Mouse (Mus musculus): ENCODE measurements around the gene Smyd3.

Gene Smyd3

GRCm38 (mm10) chr1:179025169-179025568 is 492.7 kb downstream of the Smyd3 start:
- DNase-seq (ENCODE audit: low spot score) = no peak

GRCm38 (mm10) chr1:179023486-179023885 is 494.4 kb downstream of the Smyd3 start:
- DNase-seq (ENCODE audit: low spot score) = no peak

GRCm38 (mm10) chr1:179017428-179017827 is 500.4 kb downstream of the Smyd3 start:
- DNase-seq (ENCODE audit: low spot score) = no peak

- DNase-seq (ENCODE audit: low spot score) = no peak
Measured at GRCm38 (mm10) chr1:179013021-179013420, 504.8 kb downstream of the Smyd3 start.

GRCm38 (mm10) chr1:179012273-179012672 is 505.6 kb downstream of the Smyd3 start:
- peak; percentile 22 for DNase-seq (ENCODE audit: low spot score)

GRCm38 (mm10) chr1:179010756-179011155 is 507.1 kb downstream of the Smyd3 start:
- DNase-seq (ENCODE audit: low spot score) = no peak

- no peak for DNase-seq (ENCODE audit: low spot score)
Measured at GRCm38 (mm10) chr1:179009911-179010310, 507.9 kb downstream of the Smyd3 start.

- DNase-seq (ENCODE audit: low spot score) = no peak
Measured at GRCm38 (mm10) chr1:179004133-179004866, 513.5 kb downstream of the Smyd3 start.

GRCm38 (mm10) chr1:179003406-179004132 is 514.3 kb downstream of the Smyd3 start:
- DNase-seq (ENCODE audit: low spot score) = no peak

GRCm38 (mm10) chr1:178999876-179000528 is 517.8 kb downstream of the Smyd3 start:
- no peak for DNase-seq (ENCODE audit: low spot score)

- no peak for DNase-seq (ENCODE audit: low spot score)
Measured at GRCm38 (mm10) chr1:178997870-178998269, 520.0 kb downstream of the Smyd3 start.

GRCm38 (mm10) chr1:178994263-178994662 is 523.6 kb downstream of the Smyd3 start:
- DNase-seq (ENCODE audit: low spot score) = no peak

GRCm38 (mm10) chr1:178992503-178992902 is 525.3 kb downstream of the Smyd3 start:
- no peak for DNase-seq (ENCODE audit: low spot score)

GRCm38 (mm10) chr1:178991470-178991869 is 526.4 kb downstream of the Smyd3 start:
- DNase-seq (ENCODE audit: low spot score) = no peak

- no peak for DNase-seq (ENCODE audit: low spot score)
Measured at GRCm38 (mm10) chr1:178991045-178991444, 526.8 kb downstream of the Smyd3 start.

GRCm38 (mm10) chr1:178989485-178989884 is 528.4 kb downstream of the Smyd3 start:
- no peak for DNase-seq (ENCODE audit: low spot score)

- DNase-seq (ENCODE audit: low spot score) = no peak
Measured at GRCm38 (mm10) chr1:178988176-178988575, 529.7 kb downstream of the Smyd3 start.

- no peak for DNase-seq (ENCODE audit: low spot score)
Measured at GRCm38 (mm10) chr1:178981641-178982040, 536.2 kb downstream of the Smyd3 start.

- no peak for DNase-seq (ENCODE audit: low spot score)
Measured at GRCm38 (mm10) chr1:178980185-178980584, 537.7 kb downstream of the Smyd3 start.

GRCm38 (mm10) chr1:178978617-178979245 is 539.1 kb downstream of the Smyd3 start:
- no peak for DNase-seq (ENCODE audit: low spot score)

- no peak for DNase-seq (ENCODE audit: low spot score)
Measured at GRCm38 (mm10) chr1:178972055-178972454, 545.8 kb downstream of the Smyd3 start.

- no peak for DNase-seq (ENCODE audit: low spot score)
Measured at GRCm38 (mm10) chr1:178961661-178962060, 556.2 kb downstream of the Smyd3 start.
